Mouse (Mus musculus): ENCODE data around the gene Ptprd.

- TF ChIP-seq CTCF (IDR thresholded peaks at IDR 0.05; ENCODE audit: low read depth) (no peak), EP300 (IDR thresholded peaks at IDR 0.05; ENCODE audit: low read depth) (no peak)
These were observed 2243.1 kb downstream of the Ptprd start for GRCm38 (mm10) chr4:75968618-75969017.
